Mouse (Mus musculus) ES-E14 (cell line): ENCODE data around the gene Lamc1.

Experiments
- CHD2 ChIP-seq: IDR thresholded peaks from 2 replicates; pipeline ENCODE4 v1.6.1; 2014; ENCODE audit warnings: mild to moderate bottlenecking, low read depth, low read length, inconsistent platforms
- HCFC1 ChIP-seq: IDR thresholded peaks from 2 replicates; pipeline ENCODE4 v1.6.1; 2012; ENCODE audit warnings: low read length, inconsistent platforms, borderline replicate concordance; ENCODE audit not compliant: insufficient read depth
- MAFK ChIP-seq: IDR thresholded peaks from 2 replicates; pipeline ENCODE4 v1.6.1; 2014; ENCODE audit warnings: mild to moderate bottlenecking, low read depth, low read length, inconsistent platforms; ENCODE audit not compliant: insufficient read depth
- ZC3H11A ChIP-seq: IDR thresholded peaks from 2 replicates; pipeline ENCODE4 v1.6.1; 2012; ENCODE audit warnings: low read depth, mild to moderate bottlenecking, inconsistent platforms, low read length, borderline replicate concordance
- ZNF384 ChIP-seq: IDR thresholded peaks from 2 replicates; pipeline ENCODE4 v1.6.1; 2012; ENCODE audit warnings: low read depth, low read length, inconsistent platforms

- TF ChIP-seq HCFC1: no peak
- no peak for TF ChIP-seq CHD2
- no peak for TF ChIP-seq ZC3H11A
- TF ChIP-seq MAFK: no peak
- TF ChIP-seq ZNF384: no peak
Observed at GRCm38 (mm10) chr1:153369011-153369410, 36.4 kb upstream of the Lamc1 start.
